Mouse (Mus musculus) mouse embryonic stem cell (cell line): ENCODE measurements at regions not wholly inside any gene's neighbourhood (a gene's known extent, or its start where the extent isn't known, plus 50 kb on each side); places are given as distances from the start of the nearest gene placed in this dataset.

Source experiments
- in situ Hi-C, 2 experiments: fragments of 300-500 bp; cut with MboI; formaldehyde crosslinking; loops; 1 replicate in 1 of 2; 3 replicates in 1 of 2; pipeline ENCODE4 v1.14.3; 2019 to 2020; ENCODE audit warnings: low sequenced_read_pairs in 2 of 2, low pct_unique_long_range_greater_than_20kb in 1 of 2, mixed read lengths in 1 of 2; ENCODE audit not compliant: unreplicated experiment in 1 of 2

GRCm38 (mm10) chr2:83224018-83224417, 280.6 kb downstream of the Fsip2 start:
- in situ Hi-C loops, result no loop called here

DNA sequence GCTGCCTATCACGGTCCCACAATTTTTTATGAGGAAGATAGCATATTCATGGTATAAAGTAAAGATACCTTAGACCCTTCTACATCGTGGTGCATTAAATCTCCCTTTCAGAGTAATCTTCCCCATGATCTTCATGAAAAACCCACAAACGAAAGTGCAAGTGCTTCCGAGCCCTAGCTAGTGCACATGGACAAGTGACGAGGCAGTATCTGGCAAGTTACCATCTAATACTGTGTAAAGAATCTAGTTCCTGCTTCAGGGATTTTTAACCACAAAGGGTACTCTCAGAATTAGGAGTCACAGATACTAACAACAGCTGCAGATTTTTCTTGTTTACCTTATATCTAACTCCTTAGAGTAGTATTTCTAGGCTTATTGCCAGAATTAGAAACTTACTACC, 282.8 kb downstream of the Fsip2 start:
- in situ Hi-C loops, result no loop called here

DNA sequence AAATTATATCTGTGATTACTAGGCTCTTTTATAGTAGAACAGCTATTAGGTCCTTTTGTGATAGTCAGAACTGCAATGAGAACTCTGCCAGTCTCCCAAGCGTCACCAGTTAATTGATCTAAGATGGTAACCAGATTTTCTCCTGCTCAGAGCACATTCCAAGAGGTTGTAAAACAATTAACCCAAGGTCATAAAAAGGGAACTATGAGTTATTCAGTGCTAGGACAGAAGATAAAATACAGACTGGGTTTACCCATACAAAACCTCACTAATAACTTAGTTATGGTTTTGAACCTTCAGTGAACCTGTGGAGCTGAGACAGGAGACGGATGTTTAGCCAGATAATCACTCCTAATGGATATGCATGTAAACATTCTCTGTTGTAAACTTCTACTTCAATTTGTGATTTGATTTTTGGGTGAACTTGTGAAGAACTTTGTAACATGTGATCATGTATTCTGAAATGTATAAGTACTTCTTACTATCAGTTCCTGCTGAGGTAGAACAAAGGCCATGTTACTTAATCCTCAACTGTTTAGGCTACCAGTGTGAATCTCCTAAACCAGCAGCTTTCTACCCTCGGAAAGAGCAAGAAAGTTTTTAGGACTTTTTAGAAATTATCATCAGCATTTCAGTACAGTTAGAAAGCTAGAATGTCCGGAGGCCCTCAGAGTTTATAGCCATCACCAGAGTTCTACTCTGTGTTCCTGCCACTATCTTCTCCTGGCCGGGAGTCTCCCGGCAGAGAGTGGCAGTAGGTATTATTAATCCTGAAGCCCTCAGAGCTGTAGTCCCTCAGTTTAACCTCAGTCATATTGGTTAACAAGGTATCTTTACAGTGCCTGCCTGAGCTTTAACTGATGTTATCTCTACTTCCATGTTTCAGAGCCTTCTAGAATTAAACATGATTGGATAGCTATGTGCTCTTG, 308.0 kb downstream of the Fsip2 start:
- in situ Hi-C loops, result no loop called here

- in situ Hi-C loops, result no loop called here
These were observed 313.4 kb downstream of the Fsip2 start for GRCm38 (mm10) chr2:83256811-83257321.

DNA sequence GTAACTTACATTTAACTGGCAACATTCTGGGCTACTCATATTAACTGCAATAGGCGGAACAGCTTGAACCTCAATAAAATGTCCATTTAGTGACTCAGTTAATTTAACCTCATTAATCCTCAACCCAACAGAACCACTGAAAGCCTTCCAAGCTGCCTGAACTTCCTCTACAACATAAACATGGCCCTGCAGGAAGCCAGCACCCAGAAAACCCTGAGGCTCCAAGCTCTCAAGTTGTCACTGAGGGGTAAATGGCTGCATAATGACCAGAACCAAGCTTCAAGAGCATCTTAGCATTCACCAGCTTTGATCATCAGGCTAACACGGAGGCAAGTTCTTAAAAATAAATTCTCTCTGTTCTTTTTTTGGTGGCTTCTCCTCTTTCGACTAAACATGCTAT, 315.2 kb downstream of the Fsip2 start:
- in situ Hi-C loops, result no loop called here

- in situ Hi-C loops, result no loop called here
These were observed 340.7 kb upstream of the Zc3h15 start for GRCm38 (mm10) chr2:83303515-83303914.

DNA sequence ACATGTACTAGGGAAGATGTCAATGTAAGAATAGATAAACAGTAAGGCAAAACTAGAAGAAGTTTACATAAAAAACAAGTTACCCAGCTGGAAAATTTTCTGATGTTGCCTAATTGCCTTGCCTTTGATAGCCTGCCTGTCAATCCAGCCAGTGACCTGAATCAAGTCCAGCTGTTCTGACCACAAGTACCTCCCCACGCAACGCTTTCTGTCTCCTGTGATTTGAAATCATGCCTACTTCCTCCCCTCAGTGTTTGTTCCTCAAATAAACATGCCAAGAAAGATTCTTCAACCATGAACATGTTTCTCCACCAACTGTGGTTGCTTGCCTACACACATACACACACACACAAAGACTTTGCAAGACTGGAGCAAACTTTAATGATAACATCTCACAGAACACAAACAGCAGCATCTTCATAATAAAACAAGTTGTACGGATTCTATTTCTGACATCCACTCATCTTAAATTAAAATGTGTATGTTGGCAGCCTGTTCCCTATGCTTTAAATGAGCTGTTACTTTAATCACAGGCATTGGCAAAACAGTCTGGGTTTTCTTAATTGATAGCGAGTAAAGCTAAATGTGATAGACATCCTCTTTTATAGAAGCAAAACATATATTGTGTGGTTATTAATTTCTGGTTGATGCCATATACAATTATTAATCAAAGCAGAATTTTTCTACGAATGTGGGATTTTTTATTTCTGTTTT, 312.0 kb upstream of the Zc3h15 start:
- in situ Hi-C loops, result loop anchor here in 1 of 2 experiments (25.0 kb wide), 1 partner anchor 280 kb away; no protein-coding TSS in a partner anchor

DNA sequence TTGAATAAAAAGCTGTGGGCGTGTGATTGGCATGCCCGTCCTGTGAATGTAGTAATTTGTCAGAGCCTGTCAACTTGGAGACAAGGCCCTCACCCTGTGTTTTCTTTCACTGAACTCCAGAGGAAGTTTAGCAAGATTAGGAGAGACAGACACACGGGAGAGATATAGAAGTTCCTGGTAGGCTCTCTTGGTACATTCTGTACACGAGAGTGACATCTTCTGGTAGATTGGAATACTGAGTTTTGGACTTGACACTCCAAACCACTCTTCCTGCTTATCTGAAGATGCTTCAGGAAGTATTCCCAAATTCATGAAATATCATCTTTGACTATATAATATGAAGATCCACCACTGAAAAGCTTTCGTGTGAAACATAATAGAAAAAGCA, 311.5 kb upstream of the Zc3h15 start:
- in situ Hi-C loops, result loop anchor here in 1 of 2 experiments (25.0 kb wide), 1 partner anchor 280 kb away; no protein-coding TSS in a partner anchor

DNA sequence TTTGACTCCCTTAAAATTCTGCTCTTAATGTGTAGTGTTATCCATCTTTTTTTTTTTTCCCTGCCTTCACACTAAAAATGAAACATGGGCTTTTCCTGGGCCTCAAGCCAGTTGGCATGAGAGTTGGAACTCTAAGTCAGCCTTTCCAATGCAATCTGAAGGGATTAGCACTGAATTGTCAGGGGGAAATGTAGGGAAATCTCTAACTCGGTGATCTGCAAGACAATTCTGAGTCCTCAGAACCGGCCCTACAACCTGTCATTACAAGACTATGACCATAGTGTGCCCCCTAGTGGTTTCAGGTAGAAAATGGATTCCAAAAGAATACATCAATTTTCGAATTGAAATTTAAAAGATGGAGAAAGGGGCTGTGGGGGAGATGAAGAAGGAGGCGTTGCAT, 306.9 kb upstream of the Zc3h15 start:
- in situ Hi-C loops, result loop anchor here in 1 of 2 experiments (25.0 kb wide), 1 partner anchor 275 kb away; no protein-coding TSS in a partner anchor

- in situ Hi-C loops, result loop anchor here in 1 of 2 experiments (25.0 kb wide), 1 partner anchor 272 kb away; no protein-coding TSS in a partner anchor
These were observed 304.1 kb upstream of the Zc3h15 start for GRCm38 (mm10) chr2:83340168-83340567.
